Mouse (Mus musculus) forebrain, embryonic 13.5 days (tissue): ENCODE measurements around the gene Ccnj. TPM values are rescaled to one million over a fixed set of nuclear protein-coding genes. Genes with fewer than 3 reads are reported as not detected.

Source experiments
- ATAC-seq: fragments of 200-750 bp; cut with Nextera tagmentation; 2 replicates; pipeline ENCODE4 v1.8.0; 2017
- H3K27ac ChIP-seq: fragments of 300-500 bp; sonication (generic); 2 replicates; pipeline ENCODE4 v1.5.1; 2015; ENCODE audit warnings: inconsistent platforms, mild to moderate bottlenecking, moderate library complexity
- H3K27me3 ChIP-seq: fragments of 300-500 bp; sonication (generic); 2 replicates; pipeline ENCODE4 v1.6.1; 2015; ENCODE audit warnings: mild to moderate bottlenecking, inconsistent platforms
- H3K36me3 ChIP-seq: fragments of 300-500 bp; sonication (generic); 2 replicates; pipeline ENCODE4 v1.6.1; 2015; ENCODE audit warnings: mild to moderate bottlenecking, inconsistent platforms; ENCODE audit not compliant: poor library complexity, severe bottlenecking
- H3K4me1 ChIP-seq: fragments of 300-500 bp; sonication (generic); 2 replicates; pipeline ENCODE4 v1.6.1; 2015; ENCODE audit warnings: inconsistent platforms
- H3K4me2 ChIP-seq: fragments of 300-500 bp; sonication (generic); 2 replicates; pipeline ENCODE4 v1.6.1; 2015; ENCODE audit warnings: inconsistent platforms, mild to moderate bottlenecking, moderate library complexity
- H3K4me3 ChIP-seq: fragments of 300-500 bp; sonication (generic); 2 replicates; pipeline ENCODE4 v1.5.1; 2015; ENCODE audit warnings: mild to moderate bottlenecking, inconsistent platforms
- H3K9ac ChIP-seq: fragments of 300-500 bp; sonication (generic); 2 replicates; pipeline ENCODE4 v1.6.1; 2015; ENCODE audit warnings: mild to moderate bottlenecking, inconsistent platforms
- H3K9me3 ChIP-seq: fragments of 300-500 bp; sonication (generic); replicated peaks from 2 replicates; pipeline ENCODE4 v1.6.1; 2016; ENCODE audit warnings: inconsistent platforms
- WGBS: fragments of 180-500 bp; shearing (Covaris S2); methylation state at CpG from one replicate; pipeline ENCODE4 v1.1.7; 2015; 5-methylcytosine and 5-hydroxymethylcytosine counted together
- polyA plus RNA-seq: library from polyadenylated mRNA; unstranded; fragments of >200 nt; fragmentation: Nextera tagmentation; extraction: Ambion mirVana; gene quantifications from 2 replicates; pipeline ENCODE4 v1.2.1, GENCODE M21; 2015

Ccnj gene
- polyA plus RNA-seq, 1 experiment from 2014 or later = 27.7 TPM

DNA sequence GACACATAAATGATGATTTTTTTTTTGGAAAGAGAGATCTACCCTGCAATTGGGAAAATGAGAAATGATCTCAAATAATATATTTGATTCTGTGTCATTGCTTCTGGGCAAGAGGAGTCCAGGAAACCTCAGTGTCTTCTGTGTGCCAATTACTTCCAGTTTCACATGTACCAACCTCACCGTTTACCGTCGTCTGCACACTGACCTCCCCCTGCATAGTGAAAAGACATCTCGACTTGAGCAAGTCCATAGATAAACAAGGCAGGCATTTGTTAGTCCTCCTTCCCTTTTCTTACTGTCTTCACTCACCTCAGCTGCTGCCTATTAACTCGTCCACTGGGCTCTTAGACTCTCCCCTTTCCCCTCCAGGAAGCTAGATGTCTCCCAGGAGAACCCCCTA is 5.4 kb upstream of the Ccnj start:
- no peaks in the 10 kb centered on the region for H3K27me3 ChIP-seq
- H3K4me3 ChIP-seq = no peak overlapping the region
- no peak for ATAC-seq
- H3K4me1 ChIP-seq = peaks cover 5% of the 10 kb centered on the region; the same call in 1 of the 2 replicates
- no peaks in the 10 kb centered on the region for H3K9me3 ChIP-seq
- H3K27ac ChIP-seq = no peak overlapping the region
- no peak overlapping the region for H3K9ac ChIP-seq
- no peak overlapping the region for H3K4me2 ChIP-seq
- H3K36me3 ChIP-seq = no peaks in the 10 kb centered on the region
- 73% methylated on average over 5 of the region's 5 CpGs for WGBS

DNA sequence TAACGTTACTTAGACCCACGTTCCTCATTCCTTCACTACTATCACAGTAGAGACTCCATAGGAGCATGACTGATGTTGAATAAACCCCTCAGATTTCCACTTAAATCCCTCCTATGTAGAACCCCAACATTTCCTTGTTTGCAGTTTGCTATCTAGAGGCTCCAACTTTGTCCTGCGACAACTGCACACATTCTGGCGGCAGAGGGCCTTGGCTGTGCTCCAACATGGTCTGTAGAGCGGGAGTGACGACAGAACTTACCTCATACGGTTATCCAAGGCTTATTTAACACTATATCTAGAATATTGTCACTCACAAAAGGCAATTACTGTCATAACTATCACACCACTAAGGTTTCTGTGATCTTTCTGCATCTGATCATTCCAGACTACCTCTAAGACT is 4.3 kb upstream of the Ccnj start:
- Histone ChIP-seq H3K9me3 (no peaks in the 10 kb centered on the region), H3K4me2 (no peak overlapping the region), H3K4me3 (no peak overlapping the region), H3K36me3 (no peaks in the 10 kb centered on the region), H3K4me1 (peaks cover 5% of the 10 kb centered on the region; the same call in 1 of the 2 replicates), H3K27ac (no peak overlapping the region), H3K27me3 (no peaks in the 10 kb centered on the region), H3K9ac (no peak overlapping the region)
- ATAC-seq = no peak
- 86% methylated on average over 7 of the region's 7 CpGs for WGBS

- H3K9me3 ChIP-seq = no peaks in the 10 kb centered on the region
- ATAC-seq = no peak
- H3K27ac ChIP-seq = no peak overlapping the region
- 65% methylated on average over 7 of the region's 7 CpGs for WGBS
- peak overlapping the region; percentile 80 for H3K4me2 ChIP-seq
- peak overlapping the region; percentile 98 for H3K9ac ChIP-seq
- no peaks in the 10 kb centered on the region for H3K36me3 ChIP-seq
- H3K4me3 ChIP-seq = peak overlapping the region; percentile 89
- peaks cover 35% of the 10 kb centered on the region for H3K4me1 ChIP-seq
- H3K27me3 ChIP-seq = no peaks in the 10 kb centered on the region
Measured at GRCm38 (mm10) chr19:40830198-40830597, 881 bp upstream of the Ccnj start.

- Histone ChIP-seq H3K36me3 (peaks cover 3% of the 10 kb centered on the region; the same call in 1 of the 2 replicates), H3K4me2 (peak overlapping the region; percentile 80), H3K4me1 (peaks cover 37% of the 10 kb centered on the region), H3K27me3 (no peaks in the 10 kb centered on the region), H3K27ac (peak overlapping the region; percentile 93), H3K4me3 (peak overlapping the region; percentile 89), H3K9me3 (no peaks in the 10 kb centered on the region), H3K9ac (peak overlapping the region; percentile 98)
- peak; percentile 72 for ATAC-seq
- under 1% methylated on average over 50 of the region's 76 CpGs for WGBS
Measured at GRCm38 (mm10) chr19:40831416-40832201, 530 bp downstream of the Ccnj start.

GRCm38 (mm10) chr19:40832361-40832760 is 1.3 kb downstream of the Ccnj start:
- H3K36me3 ChIP-seq = peaks cover 10% of the 10 kb centered on the region
- H3K4me2 ChIP-seq = peak overlapping the region; percentile 80
- WGBS = 30% methylated on average over 5 of the region's 5 CpGs
- no peaks in the 10 kb centered on the region for H3K9me3 ChIP-seq
- no peak for ATAC-seq
- peak overlapping the region; percentile 98 for H3K9ac ChIP-seq
- H3K27me3 ChIP-seq = no peaks in the 10 kb centered on the region
- peaks cover 37% of the 10 kb centered on the region for H3K4me1 ChIP-seq
- peak overlapping the region; percentile 89 for H3K4me3 ChIP-seq
- no peak overlapping the region for H3K27ac ChIP-seq

DNA sequence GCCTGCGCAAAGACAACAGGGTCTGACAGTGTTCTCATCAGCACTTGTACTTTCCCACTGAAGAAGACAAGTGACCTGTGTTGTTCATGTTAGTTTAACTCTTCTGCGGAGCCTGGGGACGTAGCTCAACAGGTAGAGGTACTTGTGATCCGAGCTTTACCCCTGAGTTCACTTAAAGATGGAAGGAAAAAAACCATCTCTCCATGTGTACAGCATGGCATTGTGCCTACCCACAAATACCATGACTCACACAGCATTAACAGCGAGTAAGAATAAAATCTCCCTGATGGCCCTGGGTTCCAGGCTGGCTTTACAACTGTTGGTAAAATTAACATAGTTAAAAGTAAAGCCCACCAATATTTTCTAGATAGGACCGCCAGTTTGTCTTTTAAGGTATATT is 3.4 kb downstream of the Ccnj start:
- Histone ChIP-seq H3K4me2 (no peak overlapping the region), H3K27ac (no peak overlapping the region), H3K4me1 (peaks cover 37% of the 10 kb centered on the region), H3K27me3 (no peaks in the 10 kb centered on the region), H3K9ac (no peak overlapping the region), H3K36me3 (peaks cover 30% of the 10 kb centered on the region), H3K9me3 (no peaks in the 10 kb centered on the region), H3K4me3 (no peak overlapping the region)
- WGBS = 91% methylated on average over 6 of the region's 6 CpGs
- ATAC-seq = no peak

DNA sequence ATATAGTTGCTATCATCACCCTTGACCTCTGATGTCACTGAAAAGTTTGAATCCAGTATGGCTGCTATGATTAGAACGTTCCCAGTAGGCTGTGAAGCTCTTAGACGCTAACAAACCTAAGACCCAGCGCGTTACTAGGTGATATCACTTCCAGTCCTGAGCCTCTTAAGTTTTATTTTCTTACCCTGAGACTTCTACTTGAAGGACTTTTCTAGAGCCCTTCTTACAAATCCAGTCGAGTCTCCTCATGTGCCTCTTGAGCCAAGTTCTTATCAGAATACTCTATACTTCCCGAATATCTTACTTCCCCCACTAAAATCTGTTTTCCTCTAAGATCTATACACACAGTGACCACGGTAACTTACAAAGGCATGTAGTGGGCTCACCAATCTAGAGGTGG is 7.1 kb downstream of the Ccnj start:
- Histone ChIP-seq H3K9ac (no peak overlapping the region), H3K36me3 (peaks cover 61% of the 10 kb centered on the region), H3K9me3 (no peaks in the 10 kb centered on the region), H3K27me3 (no peaks in the 10 kb centered on the region), H3K4me1 (peaks cover 21% of the 10 kb centered on the region), H3K4me2 (no peak overlapping the region), H3K27ac (no peak overlapping the region), H3K4me3 (no peak overlapping the region)
- ATAC-seq = no peak
- 93% methylated on average over 7 of the region's 7 CpGs for WGBS

- peaks cover 82% of the 10 kb centered on the region for H3K36me3 ChIP-seq
- no peak overlapping the region for H3K9ac ChIP-seq
- WGBS = 87% methylated on average over 6 of the region's 6 CpGs
- no peak overlapping the region for H3K27ac ChIP-seq
- H3K4me3 ChIP-seq = no peak overlapping the region
- 0 out of 2 replicates have a peak, but pooled peaks cover under 1% of the 10 kb centered on the region for H3K4me1 ChIP-seq
- H3K27me3 ChIP-seq = no peaks in the 10 kb centered on the region
- no peaks in the 10 kb centered on the region for H3K9me3 ChIP-seq
- H3K4me2 ChIP-seq = no peak overlapping the region
- ATAC-seq = no peak
Measured at GRCm38 (mm10) chr19:40840303-40840702, 9.2 kb downstream of the Ccnj start.

DNA sequence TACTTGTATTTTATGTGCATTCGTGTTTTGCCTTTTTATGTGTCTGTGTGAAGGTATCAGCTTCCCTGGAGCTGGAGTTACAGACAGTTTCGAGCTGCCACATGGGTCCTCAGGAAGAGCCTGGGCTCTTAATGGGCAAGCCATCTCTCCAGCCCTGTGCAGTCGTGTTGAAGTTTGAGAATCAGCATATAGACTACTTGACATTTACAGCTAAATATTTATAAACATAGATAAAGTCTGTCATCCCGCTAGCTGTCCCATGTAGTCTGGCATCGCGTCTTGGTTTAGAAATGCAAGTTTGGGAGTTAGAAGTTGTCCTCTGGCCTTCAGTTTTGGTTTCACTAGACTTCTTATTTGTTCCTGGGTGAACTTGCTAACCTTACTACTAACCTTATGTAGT is 10.0 kb downstream of the Ccnj start:
- H3K4me3 ChIP-seq = no peak overlapping the region
- no peak overlapping the region for H3K27ac ChIP-seq
- H3K9ac ChIP-seq = no peak overlapping the region
- no peaks in the 10 kb centered on the region for H3K9me3 ChIP-seq
- H3K36me3 ChIP-seq = peaks cover 90% of the 10 kb centered on the region
- H3K4me2 ChIP-seq = no peak overlapping the region
- H3K4me1 ChIP-seq = no peaks in the 10 kb centered on the region
- ATAC-seq = no peak
- no peaks in the 10 kb centered on the region for H3K27me3 ChIP-seq
- 93% methylated on average over 6 of the region's 6 CpGs for WGBS

DNA sequence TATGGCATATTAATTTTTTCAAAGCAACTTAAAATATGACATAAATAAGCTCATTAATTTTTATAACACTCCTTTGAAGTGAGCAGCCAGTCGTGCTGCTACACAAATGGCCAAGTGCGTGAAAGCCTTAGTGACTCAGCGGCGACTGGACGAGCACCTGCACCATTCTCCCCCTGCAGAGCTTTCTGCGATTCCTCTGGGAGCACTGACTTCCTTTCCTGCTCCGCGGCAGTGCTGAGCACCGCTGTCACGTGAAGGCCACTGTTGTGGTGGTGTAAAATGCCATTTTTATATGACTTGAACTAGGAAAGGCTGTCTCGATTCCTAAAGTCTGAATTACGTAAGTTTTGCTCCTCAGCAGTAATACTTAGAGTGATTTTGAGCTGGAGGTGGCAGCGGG is 10.5 kb downstream of the Ccnj start:
- Histone ChIP-seq H3K4me3 (no peak overlapping the region), H3K36me3 (peaks cover 92% of the 10 kb centered on the region), H3K4me2 (no peak overlapping the region), H3K27ac (no peak overlapping the region), H3K9me3 (no peaks in the 10 kb centered on the region), H3K9ac (no peak overlapping the region), H3K27me3 (no peaks in the 10 kb centered on the region), H3K4me1 (no peaks in the 10 kb centered on the region)
- WGBS = 89% methylated on average over 13 of the region's 13 CpGs
- ATAC-seq = no peak

- no peak overlapping the region for H3K4me2 ChIP-seq
- no peaks in the 10 kb centered on the region for H3K4me1 ChIP-seq
- peaks cover 91% of the 10 kb centered on the region for H3K36me3 ChIP-seq
- no peak overlapping the region for H3K27ac ChIP-seq
- no peak for ATAC-seq
- H3K4me3 ChIP-seq = no peak overlapping the region
- 95% methylated on average over 13 of the region's 13 CpGs for WGBS
- no peaks in the 10 kb centered on the region for H3K9me3 ChIP-seq
- no peaks in the 10 kb centered on the region for H3K27me3 ChIP-seq
- H3K9ac ChIP-seq = no peak overlapping the region
Measured at GRCm38 (mm10) chr19:40844731-40845130, 13.7 kb downstream of the Ccnj start.

DNA sequence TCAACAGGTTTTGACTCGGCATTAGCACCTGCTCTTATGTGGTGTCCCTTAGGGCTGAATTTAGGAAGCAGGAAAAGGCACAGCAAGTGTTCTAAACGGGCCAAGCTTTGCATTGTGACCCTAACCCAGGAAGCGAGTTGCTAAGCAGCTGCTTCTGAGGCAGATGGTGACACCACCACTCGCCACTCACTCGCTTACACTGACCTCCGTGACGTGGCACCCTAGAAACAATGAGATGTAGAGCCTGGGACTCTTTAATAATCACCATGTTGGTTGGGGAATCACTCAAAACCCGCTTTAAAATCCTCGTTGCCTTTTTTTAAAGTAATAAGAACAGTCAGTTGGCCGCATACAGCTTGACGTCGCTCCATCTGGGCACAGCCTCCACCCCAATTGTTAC is 18.3 kb downstream of the Ccnj start:
- Histone ChIP-seq H3K9ac (no peak overlapping the region), H3K27ac (no peak overlapping the region), H3K9me3 (no peaks in the 10 kb centered on the region), H3K4me3 (no peak overlapping the region), H3K4me1 (no peaks in the 10 kb centered on the region), H3K27me3 (no peaks in the 10 kb centered on the region), H3K4me2 (no peak overlapping the region), H3K36me3 (peaks cover 68% of the 10 kb centered on the region)
- no peak for ATAC-seq
- 81% methylated on average over 12 of the region's 12 CpGs for WGBS

GRCm38 (mm10) chr19:40859555-40859954 is 28.5 kb downstream of the Ccnj start:
- no peak for ATAC-seq
- 66% methylated on average over 4 of the region's 4 CpGs for WGBS
- H3K27ac ChIP-seq = no peak overlapping the region
- no peak overlapping the region for H3K9ac ChIP-seq
- no peak overlapping the region for H3K4me3 ChIP-seq
- no peaks in the 10 kb centered on the region for H3K4me1 ChIP-seq
- H3K27me3 ChIP-seq = peaks cover 15% of the 10 kb centered on the region
- H3K9me3 ChIP-seq = no peaks in the 10 kb centered on the region
- H3K36me3 ChIP-seq = no peaks in the 10 kb centered on the region
- H3K4me2 ChIP-seq = no peak overlapping the region
